ENCODE assay signal across 8 mouse cellular contexts in the genomic region with DNA sequence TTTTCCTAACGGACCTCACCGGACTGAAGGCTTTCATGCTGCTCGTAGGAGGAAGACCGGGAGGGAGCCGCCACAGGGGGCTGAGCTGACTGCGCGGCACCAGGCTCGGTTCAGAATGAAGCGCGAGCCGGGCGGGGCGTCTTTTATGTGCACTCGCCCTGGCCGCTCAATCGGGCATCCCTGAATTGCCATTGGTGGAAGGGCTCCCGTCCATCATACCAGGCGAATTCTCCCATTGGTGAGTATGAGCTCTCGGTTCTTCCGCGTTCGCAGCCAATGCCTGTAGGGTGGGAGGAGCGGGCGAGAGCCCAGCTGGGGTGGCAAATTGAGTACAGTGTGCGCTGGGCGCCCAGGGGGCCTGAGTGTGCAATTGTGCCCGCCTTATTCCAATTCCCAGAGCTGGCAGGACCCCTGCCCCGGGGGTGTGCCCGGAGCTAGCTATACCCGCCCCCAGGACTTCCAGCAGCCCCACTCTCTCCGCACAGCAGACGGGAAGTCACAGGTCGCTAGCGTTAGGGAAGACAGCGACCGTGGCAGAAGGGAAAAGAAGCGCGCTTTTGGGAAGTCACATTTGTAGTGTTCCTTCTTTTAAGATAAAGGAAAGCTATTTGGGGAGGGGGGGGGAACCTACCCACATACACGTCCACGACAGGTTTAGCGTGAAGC. TPM values are rescaled to one million over a fixed set of nuclear protein-coding genes. Genes with fewer than 3 reads are reported as not detected.
DNase-seq lines count a peak whose midpoint lies in the region; ATAC-seq lines count a peak whose summit lies in the region.

No protein-coding gene starts in this region.

- peak overlapping the region; percentile 72 for H3K9ac ChIP-seq in embryonic facial prominence, embryonic 11.5 days (replicated peaks; ENCODE audit: low read length)
- peak overlapping the region; percentile 82 for H3K9ac ChIP-seq in midbrain, embryonic 11.5 days (ENCODE audit: low read length)

- H3K4me2 ChIP-seq in embryonic facial prominence, embryonic 11.5 days (ENCODE audit: low read depth, low read length) = peak overlapping the region; percentile 92
- peak overlapping the region; percentile 93 for H3K4me2 ChIP-seq in midbrain, embryonic 11.5 days

- H3K27ac ChIP-seq in embryonic facial prominence, embryonic 11.5 days (replicated peaks; ENCODE audit: low read depth, low read length) = peak overlapping the region; percentile 81
- peak overlapping the region; percentile 86 for H3K27ac ChIP-seq in midbrain, embryonic 11.5 days (ENCODE audit: low read depth, low read length)

- H3K36me3 ChIP-seq in embryonic facial prominence, embryonic 11.5 days (replicated peaks; ENCODE audit: control insufficient read depth, insufficient read depth, low read depth, low read length) = no peaks in the 10 kb centered on the region
- no peaks in the 10 kb centered on the region for H3K36me3 ChIP-seq in midbrain, embryonic 11.5 days (ENCODE audit: control insufficient read depth, insufficient read depth, low read length)

- intact Hi-C loops in left cerebral cortex, postnatal 4 days (cut with DNase I) = loop anchor here (10.0 kb wide), 3 partner anchors 399 to 979 kb away; no protein-coding TSS in a partner anchor

- peak; percentile 84 for ATAC-seq in embryonic facial prominence, embryonic 11.5 days (replicated peaks; ENCODE audit: insufficient number of reproducible peaks, low FRiP score, low TSS enrichment, low read depth)
- ATAC-seq in midbrain, embryonic 11.5 days (ENCODE audit: low FRiP score) = peak; percentile 83

- WGBS in embryonic facial prominence, embryonic 11.5 days = under 1% methylated on average over 41 of the region's 41 CpGs
- under 1% methylated on average over 41 of the region's 41 CpGs for WGBS in midbrain, embryonic 11.5 days

- H3K4me3 ChIP-seq in embryonic facial prominence, embryonic 11.5 days (ENCODE audit: low read depth, low read length) = peak overlapping the region; percentile 87
- H3K4me3 ChIP-seq in midbrain, embryonic 11.5 days (ENCODE audit: low read depth, low read length) = peak overlapping the region; percentile 69

- H3K9me3 ChIP-seq in embryonic facial prominence, embryonic 11.5 days (replicated peaks; ENCODE audit: control insufficient read depth, low read length) = no peaks in the 10 kb centered on the region
- H3K9me3 ChIP-seq in midbrain, embryonic 11.5 days (ENCODE audit: control insufficient read depth, low read length) = no peaks in the 10 kb centered on the region

- peak; percentile 99 for DNase-seq in adrenal gland, postnatal 14 days
- DNase-seq in embryonic facial prominence, embryonic 11.5 days (ENCODE audit: low spot score) = peak; percentile 98
- DNase-seq in heart, adult 11 months = peak; percentile 100
- peak; percentile 99 for DNase-seq in kidney, adult 11 months
- DNase-seq in left cerebral cortex, postnatal 4 days = peak; percentile 97
- DNase-seq in midbrain, embryonic 11.5 days (ENCODE audit: low spot score, missing footprints) = peak; percentile 100
- peak; percentile 95 for DNase-seq in right cerebral cortex, postnatal 4 days
- peak; percentile 98 for DNase-seq in yolk sac, embryonic 10.5 days (ENCODE audit: low spot score)

- no peaks in the 10 kb centered on the region; the same call in none of the 2 replicates for H3K4me1 ChIP-seq in embryonic facial prominence, embryonic 11.5 days (ENCODE audit: control insufficient read depth, insufficient read depth, low read length)
- H3K4me1 ChIP-seq in midbrain, embryonic 11.5 days (ENCODE audit: control insufficient read depth, insufficient read depth, low read length) = peaks cover 33% of the 10 kb centered on the region

- H3K27me3 ChIP-seq in embryonic facial prominence, embryonic 11.5 days (ENCODE audit: control insufficient read depth, insufficient read depth, low read length) = no peaks in the 10 kb centered on the region
- H3K27me3 ChIP-seq in midbrain, embryonic 11.5 days (ENCODE audit: control insufficient read depth, insufficient read depth, low read length) = no peaks in the 10 kb centered on the region

RNA-seq across cellular contexts. Expression of gene Id2, which starts 0.8 kb away (rescaled TPM):
- 359 and 395 TPM in 2 replicates for total RNA-seq in adrenal gland, postnatal 14 days (2021)
- 583 and 606 TPM in 2 replicates for polyA plus RNA-seq in embryonic facial prominence, embryonic 11.5 days (2014; fragmentation: Nextera tagmentation; extraction: Ambion mirVana)
- 100 to 1,000 TPM; 174 to 182 TPM for total RNA-seq in left cerebral cortex, postnatal 4 days (2021)
- polyA plus RNA-seq in midbrain, embryonic 11.5 days (2014; fragmentation: Nextera tagmentation; extraction: Ambion mirVana) = 359 and 385 TPM in 2 replicates

Comparison
In these comparisons a context has a peak if more than half of its experiments do, and no peak if none do; other contexts are left out.
1. Peak in every context shown above with its lines: DNase-seq, ATAC-seq, H3K4me3 ChIP-seq and H3K27ac ChIP-seq.